Mouse (Mus musculus) CD4-positive helper T cell, adult 2 months (primary cell): ENCODE data around the gene Bicdl1.
A peak's percentile ranks its signal among the peaks of the same experiment; 100 is the strongest.

Experiments used
- DNase-seq: peaks from one replicate; pipeline ENCODE4 v3.0.0-alpha.2; 2012; ENCODE audit warnings: low read depth, missing footprints, low spot score

Bicdl1 gene

DNA sequence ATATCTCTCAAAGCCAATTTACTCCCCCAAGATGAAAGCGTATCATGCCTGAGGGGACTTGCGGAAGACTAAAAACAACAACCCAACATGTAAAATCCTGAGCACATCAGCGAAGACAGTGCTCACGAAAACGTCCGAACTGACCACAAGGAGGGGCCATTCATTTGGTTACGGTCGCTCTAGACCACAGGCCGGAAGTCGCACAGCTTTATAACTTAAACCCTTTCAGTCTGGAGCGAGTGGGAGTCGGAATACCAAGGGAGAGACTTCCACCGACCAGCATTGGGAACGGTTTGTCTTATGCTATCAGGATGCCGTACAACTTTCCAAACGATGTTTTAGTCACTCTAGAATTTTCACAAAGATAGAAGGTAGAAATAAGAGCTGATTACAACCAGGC is 5.4 kb downstream of the Bicdl1 start:
- no peak for DNase-seq

DNA sequence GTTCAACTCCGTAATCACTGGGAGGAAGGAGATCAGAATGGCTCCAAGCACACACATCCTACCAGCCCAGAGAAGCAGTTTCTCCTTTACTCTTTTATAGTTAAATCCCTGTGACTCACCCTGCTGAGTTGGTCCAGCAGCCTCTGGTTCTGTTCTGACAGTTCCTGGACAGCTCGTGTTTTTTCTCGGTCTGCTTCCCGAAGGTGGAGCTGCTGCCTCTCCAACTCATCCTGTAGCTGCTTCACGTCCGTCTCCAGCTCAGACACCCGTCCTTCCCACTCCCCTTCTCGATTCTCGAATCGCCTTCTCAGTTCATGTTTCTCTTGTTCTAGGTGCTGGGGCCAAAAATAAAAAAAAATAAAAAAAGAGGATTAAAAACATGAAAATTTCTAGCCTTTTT is 7.0 kb downstream of the Bicdl1 start:
- no peak for DNase-seq

DNA sequence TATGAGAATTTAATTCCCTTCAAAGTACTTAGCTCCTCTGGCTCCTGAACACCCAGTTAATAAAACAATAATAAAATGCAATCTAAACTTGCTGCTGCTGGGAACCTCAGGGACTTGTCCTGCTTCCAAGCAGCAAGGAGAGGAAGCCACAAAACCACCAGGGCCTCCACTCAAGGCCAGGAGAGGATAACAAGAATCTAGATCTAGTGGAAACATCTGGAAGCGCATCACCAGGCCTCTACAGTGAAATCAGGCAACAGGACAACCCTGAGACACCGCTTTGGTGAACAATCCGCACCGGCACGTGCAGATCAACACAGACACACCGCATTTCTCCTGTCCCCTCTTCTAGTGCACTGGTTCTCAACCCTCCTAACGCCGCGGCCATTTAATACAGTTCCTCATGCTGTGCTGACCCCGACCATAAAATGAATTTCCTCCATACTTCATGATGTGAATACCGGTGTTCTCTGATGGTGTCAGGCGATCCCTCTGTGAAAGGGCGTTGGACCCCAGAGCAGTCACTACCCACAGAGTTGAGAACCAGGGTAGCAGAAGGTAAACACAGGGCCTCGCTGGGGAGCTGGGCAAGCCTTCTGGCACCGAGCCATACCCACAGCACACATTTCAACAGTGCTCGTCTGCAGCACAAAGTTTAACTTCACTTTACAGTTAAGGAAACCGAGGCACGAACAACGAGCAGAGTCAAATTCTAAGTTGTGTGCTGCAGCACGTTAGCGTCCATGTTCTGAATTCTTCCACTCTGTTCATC is 9.0 kb downstream of the Bicdl1 start:
- peak; percentile 34 for DNase-seq

DNA sequence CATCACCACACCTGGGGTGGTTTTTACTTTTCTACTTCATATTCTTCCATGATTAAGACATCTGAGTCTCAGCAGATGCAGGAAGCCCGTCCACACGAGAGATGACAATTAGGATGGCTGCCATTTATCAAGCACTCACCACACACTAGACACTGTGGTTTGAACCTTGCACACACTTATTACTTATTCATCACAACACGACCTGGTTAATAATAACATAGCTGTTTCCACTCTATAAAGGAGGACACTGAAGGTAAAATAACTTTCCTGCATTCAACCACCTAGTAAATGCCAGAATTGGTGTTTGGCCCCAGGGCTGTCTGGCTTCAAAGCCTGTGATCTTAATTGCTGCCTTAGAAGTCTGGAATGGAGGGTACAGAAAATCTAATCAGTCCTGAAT is 10.7 kb downstream of the Bicdl1 start:
- no peak for DNase-seq

DNA sequence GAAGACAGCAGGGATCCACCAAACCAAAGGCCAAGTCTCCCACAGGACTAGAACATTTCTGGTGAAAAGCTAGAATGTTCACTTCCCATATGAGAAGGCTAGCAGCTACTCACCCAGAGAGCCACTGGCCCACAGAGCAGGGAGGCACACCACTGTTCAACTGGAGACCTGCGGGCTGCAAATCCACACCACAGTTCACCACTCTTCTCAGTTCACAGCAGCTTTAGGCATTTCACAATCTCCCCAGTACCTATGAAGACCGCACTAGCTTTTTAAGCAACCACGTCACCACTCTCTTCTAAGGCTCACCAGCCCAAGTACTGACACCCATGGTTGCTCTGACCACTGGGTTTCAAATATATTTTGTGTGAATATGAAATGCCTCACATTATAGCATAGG is 13.7 kb downstream of the Bicdl1 start:
- no peak for DNase-seq

DNA sequence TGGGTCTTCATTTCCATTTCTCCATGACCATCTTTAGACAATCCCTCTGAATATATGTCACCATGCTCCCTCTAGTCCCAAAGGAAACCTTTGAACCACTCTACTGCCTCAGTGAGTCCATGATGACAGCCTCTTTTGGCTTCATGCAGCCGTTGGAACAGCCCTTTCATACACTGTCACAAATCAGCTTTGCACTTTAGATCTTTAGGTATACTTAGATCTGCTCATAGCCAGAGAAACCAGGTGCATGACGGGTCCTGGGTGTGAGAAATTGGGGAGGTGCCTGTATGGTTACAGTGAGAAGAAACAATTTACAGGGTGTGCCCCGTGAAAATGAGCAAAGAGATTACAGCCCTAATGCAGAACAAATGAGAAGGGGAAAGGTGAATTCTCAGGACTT is 14.3 kb downstream of the Bicdl1 start:
- peak; percentile 69 for DNase-seq

DNA sequence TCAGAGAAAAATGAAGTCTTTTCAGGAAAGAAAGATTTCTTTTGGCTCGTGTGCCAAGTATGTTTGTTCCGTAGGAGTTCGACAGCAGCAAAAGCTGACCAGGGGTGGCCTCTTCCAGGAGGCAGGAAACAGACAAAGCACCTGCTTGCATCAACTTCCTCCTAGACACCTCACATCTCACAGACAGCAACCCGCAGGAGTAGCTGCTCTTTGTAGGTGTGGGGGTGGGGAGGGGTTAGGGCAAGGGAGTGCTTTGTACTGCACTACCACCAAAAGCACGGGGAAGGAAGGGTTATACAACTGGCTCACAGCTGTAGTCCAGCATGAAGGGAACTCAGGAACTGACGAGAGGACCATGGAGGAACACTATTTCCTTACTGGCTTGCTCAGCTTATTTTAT is 15.0 kb downstream of the Bicdl1 start:
- peak; percentile 90 for DNase-seq

DNA sequence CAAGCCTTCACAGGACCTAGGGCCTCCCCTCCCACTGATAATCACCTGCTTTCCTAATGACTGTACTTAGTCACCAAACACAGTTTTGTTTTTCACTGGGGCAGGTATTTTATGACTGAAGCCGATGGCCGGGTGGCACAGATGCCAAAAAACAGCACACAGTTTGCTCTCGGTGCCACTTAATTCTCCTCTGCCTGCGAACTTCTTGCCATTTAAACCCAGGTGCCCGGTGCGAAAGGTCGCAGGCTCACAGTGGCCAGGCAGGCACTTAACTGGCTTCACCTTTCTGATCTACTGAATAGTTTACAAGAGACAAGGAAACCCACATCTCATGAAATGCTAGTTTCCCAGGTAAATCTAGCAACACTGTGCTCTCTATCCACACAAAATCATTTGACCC is 16.7 kb downstream of the Bicdl1 start:
- peak; percentile 28 for DNase-seq

DNA sequence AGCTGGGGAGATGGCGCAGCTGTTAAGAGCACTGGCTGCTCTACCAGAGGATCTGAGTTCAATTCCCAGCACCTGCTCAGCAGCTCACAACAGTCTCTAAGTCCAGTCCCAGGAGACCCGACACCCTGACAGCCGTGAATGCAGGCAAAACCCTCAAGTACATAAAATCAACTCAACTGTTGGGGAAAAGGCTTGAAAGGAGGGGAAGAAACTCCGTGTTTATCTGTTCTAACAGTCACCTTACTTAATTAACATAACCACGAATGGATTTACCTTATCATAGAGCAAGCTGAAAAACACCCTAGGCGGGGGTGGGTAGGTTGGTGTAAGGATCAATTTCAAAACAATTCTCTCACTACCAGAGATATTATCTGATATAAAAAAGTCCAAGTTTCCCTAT is 18.9 kb downstream of the Bicdl1 start:
- DNase-seq: peak; percentile 59

DNA sequence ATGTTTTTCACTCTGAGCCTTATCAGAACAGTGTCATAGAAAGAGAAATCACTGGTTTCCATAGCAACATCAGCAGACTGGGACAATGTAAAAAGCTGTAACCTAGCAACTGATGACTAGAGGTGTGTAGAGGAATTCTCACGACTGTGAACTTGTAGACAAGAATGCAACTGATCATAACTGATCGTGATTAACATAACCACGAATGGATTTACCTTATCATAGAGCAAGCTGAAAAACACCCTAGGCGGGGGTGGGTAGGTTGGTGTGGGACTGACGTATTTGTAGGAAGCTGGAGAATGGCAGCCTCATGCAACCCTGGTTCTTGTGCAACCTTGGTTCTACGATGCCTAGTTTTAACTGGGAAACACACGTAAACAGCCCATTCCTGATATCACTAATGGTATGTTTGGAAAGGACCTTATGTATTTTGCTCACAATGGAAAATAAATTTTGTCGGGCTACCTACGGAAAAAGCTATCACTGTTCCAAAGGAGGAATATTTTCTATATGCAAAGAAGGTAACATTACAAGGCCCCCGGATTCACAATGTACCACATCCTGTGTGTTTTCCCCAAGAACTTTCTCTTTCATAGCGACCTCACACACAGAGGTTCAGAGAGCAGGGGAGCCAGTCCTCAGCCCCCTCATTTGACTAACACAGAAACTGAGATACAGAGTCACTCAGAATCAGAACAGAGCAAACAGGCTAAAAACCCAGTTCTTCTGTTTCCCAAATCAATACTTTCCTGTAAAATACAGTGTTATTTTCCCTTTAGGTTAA is 19.6 kb downstream of the Bicdl1 start:
- DNase-seq: peak; percentile 85

DNA sequence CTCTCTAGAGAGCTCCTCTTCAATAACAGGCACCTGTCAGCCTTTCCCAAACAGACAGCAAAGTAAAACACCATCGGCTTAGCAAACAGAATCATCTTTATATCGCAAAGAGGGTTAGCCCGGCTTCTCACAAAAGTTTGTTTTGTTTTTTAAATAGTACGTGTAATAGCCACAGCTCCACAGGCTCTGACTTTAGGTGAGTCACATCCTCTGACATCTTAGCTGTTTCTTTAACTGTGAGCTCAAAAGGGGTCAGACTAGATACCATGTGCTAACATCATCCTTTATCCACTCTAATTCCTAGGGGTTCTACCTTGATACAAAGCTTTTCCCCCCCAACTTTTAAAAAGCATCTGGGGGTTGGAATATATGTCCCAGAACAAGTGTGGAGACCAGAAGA is 21.2 kb downstream of the Bicdl1 start:
- no peak for DNase-seq

DNA sequence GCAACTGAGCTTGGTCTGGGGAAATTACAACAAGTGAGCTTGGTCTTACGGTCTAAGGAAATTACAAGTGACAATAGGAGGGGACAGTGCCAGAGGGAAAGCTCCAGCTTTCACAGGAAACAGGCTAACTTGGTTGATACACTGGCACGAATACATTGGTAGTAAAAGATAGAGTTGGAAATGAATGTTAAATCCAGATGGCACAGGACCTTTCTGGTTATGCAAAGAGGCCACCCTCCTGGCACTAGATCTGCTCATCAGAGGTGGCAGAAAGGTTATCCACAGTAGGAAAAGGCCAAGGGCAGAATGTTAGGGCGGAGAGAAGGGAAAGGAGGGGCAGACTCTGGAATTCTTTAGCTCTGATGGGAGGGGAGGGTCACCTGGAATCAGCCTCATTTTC is 22.5 kb downstream of the Bicdl1 start:
- DNase-seq: no peak

DNA sequence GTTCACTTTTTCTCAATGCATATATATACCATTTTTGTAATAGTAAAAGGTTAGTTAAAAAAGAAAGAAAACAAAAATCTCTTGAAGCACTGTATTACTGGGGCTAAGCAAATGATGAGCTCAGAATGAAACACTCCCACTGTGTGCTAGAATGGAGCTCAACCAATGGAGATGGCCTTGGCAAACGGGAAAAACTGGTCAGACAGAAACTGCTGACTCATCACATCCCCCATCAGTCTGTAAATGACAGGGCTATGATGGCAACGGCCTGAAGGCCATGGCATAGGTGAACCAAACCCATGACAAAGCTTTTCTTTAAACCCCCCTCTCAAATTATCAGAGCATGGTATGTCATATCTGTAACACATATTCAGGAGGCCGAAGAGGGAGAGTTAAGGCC is 29.4 kb downstream of the Bicdl1 start:
- no peak for DNase-seq

DNA sequence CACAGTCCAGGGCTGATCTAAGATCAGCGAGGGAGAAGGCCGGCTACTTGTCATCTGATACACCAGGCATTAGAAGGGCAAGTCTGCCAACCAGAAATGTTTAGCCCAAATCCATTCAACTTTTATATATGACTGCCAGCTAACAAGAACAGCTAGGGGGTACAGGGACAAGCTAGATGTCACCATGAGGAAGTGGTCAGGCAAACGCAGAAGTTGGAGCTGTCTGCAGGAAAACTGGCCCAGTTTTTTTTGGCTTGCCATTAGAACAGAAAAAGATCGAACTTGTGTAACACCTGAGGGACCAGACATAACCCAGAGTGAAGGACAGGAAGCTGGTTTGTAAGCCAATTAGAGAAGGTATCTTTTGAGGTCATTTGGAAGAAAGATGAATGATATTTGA is 30.2 kb downstream of the Bicdl1 start:
- no peak for DNase-seq

DNA sequence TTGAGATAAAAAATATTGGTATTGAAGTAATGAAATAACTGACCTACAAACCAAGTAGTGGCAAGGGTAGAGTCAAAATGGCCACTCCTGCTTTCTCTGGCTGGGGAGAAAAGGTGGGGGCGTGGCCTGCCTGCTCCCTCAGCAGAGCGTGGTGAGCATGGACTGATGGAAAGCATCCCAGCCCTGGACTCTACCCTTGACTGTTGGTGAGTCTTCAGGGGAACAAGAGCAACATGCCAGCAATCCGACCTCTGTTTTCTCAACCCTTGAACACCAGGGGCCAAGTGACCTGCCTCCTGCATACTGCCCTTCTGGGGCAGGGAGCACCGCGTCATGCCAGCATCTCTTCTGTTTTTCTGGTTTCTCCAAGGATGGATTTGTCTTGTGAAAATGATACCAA is 34.6 kb downstream of the Bicdl1 start:
- DNase-seq: no peak

DNA sequence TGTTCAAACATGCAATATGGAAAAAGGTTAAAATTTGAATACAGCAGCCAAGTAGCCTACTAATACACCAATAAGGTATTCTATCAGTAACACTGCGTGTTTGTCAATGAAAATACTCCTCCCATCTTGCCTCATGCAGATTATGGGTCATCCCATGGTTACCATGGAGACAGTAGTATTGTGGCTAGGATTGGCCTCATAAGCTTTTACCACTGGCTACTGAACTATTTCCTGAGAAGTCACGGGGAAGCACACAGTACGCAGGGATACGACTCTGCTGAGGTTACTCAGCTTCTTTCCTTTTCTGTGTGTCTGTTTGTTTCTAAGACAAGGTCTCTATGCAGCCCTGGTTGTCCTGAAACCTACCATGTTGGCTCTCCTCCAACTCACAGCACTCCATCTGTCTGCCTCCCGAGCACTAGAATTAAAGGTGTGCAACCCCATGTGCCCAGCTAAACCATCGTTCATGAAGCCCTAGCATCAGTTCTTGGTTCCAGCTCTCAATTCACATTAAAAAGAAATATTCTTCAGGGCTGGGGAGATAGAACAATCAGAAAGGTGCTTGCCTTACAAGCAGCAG is 36.1 kb downstream of the Bicdl1 start:
- DNase-seq: peak; percentile 38

DNA sequence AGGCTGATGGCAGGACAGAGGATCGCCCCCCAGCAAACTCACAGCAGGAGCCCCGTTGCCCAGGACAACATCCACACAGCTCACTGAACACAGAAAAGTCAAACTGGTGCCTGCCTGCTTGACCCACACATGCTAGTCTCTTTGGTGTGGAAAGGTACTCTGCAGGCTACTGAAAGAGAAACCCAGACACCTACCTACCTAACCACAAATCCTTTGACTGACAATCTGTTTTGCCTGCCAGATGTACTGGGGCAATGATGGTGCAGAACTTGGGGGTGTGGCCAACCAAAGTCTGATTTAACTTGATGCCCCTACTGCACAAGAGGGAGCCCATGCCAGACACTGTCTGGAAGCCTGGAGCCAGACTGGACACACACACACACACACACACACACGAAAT is 38.1 kb downstream of the Bicdl1 start:
- peak; percentile 44 for DNase-seq

DNA sequence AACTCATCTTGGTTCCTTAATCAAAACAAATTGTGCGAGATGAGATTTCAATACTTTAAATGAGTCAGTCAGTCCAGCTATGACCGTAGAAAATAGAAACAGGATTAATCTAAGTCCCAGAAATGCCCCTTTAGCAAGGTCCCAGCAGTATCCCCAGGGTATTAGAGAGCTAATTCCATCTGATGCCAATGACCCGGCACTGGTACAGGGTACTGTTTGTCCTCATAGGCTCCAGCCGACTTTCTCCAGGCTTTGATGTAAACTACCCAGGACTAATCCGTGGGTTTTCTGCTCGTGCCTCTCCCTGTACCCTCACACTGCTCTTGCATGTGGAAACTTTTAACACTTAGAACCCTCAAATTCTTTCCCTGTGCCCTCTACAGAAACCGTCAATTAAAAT is 44.7 kb downstream of the Bicdl1 start:
- no peak for DNase-seq

DNA sequence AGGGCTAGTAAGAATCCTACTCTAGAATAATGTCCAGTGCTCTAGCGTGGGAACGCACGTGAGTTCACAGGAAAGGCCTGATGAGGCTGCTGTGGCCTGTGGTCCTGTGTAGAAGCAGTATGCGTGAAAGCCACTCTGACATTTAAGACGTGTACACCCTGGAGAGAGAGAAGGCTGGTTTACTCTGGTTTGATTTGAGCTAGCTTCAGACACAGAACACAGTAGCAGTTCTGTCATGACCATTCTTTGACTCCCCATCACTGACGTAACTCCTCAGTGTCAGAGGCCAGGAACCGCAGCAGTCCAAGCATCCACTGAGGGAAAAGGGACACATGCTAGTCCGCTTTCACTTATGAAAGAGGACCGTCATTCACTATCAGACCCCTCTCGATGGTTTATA is 46.3 kb downstream of the Bicdl1 start:
- no peak for DNase-seq

DNA sequence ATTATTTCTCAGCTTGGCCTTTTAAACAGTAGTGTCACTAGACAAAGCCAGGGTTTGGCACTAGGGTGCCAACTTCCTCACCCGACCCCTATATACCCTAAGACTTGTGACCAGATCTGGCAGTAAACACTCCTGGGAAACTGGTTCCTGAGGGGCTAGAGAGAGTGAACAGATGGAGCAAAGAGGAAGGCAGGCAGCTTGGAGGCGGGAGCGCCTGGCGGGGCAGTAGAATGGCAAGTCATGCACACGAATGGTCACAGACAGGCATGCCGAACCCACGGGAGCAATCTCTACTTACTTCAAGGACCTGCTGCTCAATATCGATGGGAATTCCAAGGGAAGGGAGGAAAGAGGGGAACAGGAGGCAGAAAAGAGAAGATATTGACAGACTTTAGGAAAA is 59.6 kb downstream of the Bicdl1 start:
- DNase-seq: no peak

DNA sequence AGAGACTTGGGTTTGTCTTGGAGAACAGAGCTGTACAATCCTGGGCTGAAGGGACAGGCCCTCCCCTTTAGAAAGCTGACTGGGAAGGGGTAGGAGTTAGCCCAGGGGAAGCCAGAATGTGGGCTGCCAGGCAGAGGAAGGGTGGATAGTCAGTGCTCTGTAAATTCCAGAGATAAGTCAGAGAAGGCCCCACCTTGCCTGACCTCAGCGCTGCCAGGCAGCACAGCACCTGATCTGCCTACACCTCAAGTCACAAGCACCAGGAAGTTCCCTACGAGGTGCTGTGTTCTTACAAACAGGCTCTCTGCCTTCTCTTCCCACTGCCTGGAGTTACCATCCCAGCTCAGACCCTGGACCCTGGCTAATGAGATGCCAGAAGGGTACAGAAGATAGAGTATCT is 61.0 kb downstream of the Bicdl1 start:
- no peak for DNase-seq

DNA sequence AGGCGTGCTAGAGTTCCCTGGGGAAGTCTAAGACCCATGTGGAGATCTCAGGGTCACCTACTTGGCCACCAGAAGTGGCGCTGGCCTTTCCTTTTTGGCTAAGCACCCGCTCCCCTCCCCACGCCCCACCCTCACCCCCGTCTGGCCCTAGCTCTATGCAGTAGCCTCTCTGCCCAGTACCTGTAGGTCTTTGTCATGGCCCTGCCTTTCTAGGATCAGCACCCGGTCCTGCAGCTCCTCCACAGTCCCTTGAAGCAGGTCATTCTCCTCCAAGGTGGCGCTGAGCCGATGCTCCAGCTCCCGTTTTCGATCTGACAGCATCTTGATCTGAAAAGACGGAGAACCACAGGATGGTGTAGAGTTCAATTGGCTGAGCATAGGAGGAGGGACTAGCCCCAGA is 61.4 kb downstream of the Bicdl1 start:
- DNase-seq: no peak

DNA sequence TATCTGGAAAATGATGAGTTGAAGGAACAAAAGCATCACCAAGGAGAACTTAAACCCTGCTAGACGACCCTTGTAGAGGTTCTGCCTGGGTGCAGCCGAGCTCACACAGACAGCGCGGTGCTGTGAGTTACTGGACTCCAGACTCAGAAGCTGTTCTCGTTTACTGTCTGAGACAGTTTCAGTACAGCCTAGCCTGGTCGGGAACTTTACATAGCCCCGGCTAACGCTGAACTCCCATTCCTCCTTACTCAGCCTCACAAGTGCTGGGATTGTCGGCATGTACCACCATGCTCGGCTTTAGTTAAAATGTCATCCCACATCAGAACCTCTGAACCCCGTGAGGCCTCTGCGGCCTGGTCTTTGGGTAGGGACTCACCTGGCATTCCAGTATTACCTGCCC is 62.4 kb downstream of the Bicdl1 start:
- no peak for DNase-seq
